Mouse (Mus musculus) intestine, embryonic 16.5 days (tissue): ENCODE data around the gene Fip1l1. TPM values are rescaled to one million over a fixed set of nuclear protein-coding genes. Genes with fewer than 3 reads are reported as not detected.

ENCODE experiments used
- polyA plus RNA-seq: library from polyadenylated mRNA; unstranded; fragments of >200 nt; fragmentation: Nextera tagmentation; extraction: Ambion mirVana; gene quantifications from 2 replicates; pipeline ENCODE4 v1.2.1, GENCODE M21; 2015

The Fip1l1 gene
- polyA plus RNA-seq, 1 experiment from 2014 or later, result 61.0 TPM

Other genes starting within 250 kb of the Fip1l1 start
- 17.7 and 19.6 TPM in 2 replicates for gene Scfd2, start 3.7 kb upstream of the Fip1l1 start, polyA plus RNA-seq
- 5.9 and 6.1 TPM in 2 replicates for gene Lnx1, start 167.5 kb downstream of the Fip1l1 start, polyA plus RNA-seq